Mouse (Mus musculus): ENCODE data around the gene Ffar2. TPM values are rescaled to one million over a fixed set of nuclear protein-coding genes. Genes with fewer than 3 reads are reported as not detected.

Ffar2 gene
- 5.7 and 6.9 TPM in 2 replicates for polyA plus RNA-seq (2012; rRNA removed)

GRCm38 (mm10) chr7:30823675-30824074 is at the start of gene Ffar2:
Gene Ffar2, minus strand, starts transcription at chr7:30823775.

GRCm38 (mm10) chr7:30861464-30861863 is 37.9 kb upstream of the Ffar2 start, which contains the start of gene Ffar1:
Gene Ffar1, minus strand, starts transcription at chr7:30861564.

DNA sequence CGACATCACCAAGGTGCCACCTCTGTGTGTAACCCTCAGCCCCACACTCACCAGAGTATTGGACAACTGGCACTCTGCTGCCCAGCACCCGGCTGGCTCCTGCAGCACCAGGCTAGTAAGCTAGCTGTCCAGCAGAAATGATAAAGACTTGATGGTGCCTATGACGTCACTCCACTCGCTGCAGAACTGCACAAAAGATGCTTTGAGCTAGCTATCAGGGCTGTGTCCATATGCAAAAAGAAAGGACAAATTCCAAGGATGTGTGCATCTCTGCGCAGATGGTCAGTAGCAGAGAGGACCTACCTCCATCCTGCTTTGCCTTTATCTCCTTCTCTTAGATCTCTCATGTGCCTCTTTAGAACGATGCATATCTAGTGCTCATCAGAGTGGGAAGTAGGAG is 32.5 kb upstream of the Ffar2 start, which contains the start of gene Ffar3:
Gene Ffar3, minus strand, starts transcription at position 101 of the 400 bp plus-strand sequence.

DNA sequence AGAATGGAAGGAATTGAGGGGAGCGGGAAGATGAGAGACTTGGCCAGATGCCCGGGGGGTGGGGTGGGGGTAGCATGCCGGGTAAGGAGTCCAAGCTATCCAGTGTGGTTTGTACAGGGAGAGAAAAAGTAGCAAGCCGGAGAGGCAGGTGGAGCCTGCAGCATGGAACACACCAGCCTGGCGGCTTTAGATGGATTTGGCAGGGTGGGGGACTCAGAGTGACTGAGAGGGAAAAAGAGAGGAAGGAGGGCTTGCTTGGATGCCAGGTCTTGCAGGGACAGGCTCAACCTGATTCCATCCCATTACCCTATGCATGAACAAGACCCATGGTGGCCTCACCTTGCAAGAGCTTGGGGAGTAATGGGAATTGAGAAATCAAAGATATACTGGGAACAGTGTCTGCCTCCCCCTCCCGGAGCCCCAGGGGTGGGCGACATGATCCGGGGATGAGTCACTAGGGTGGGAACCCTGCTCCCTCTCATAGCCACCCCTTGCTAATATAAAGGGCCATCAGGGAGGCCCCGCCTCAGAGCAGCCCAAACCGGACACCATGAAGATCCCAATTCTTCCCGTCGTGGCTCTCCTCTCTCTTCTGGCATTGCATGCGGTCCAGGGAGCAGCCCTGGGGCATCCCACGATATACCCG is 36.1 kb downstream of the Ffar2 start, which contains the start of gene Krtdap:
Gene Krtdap, plus strand, starts transcription at position 520 of the 646 bp plus-strand sequence.

Other genes with a start within 250 kb of the Ffar2 start
- 57.6 and 63.3 TPM in 2 replicates for gene Kmt2b, start 235.0 kb downstream of the Ffar2 start, polyA plus RNA-seq (2012; rRNA removed)
- gene Zbtb32, start 224.9 kb downstream of the Ffar2 start, polyA plus RNA-seq (2012; rRNA removed): 0.88 and 1.4 TPM in 2 replicates
- gene Upk1a, start 210.9 kb downstream of the Ffar2 start, polyA plus RNA-seq (2012; rRNA removed): 174 and 233 TPM in 2 replicates
- gene Cox6b1, start 197.6 kb downstream of the Ffar2 start, polyA plus RNA-seq (2012; rRNA removed): 216 and 385 TPM in 2 replicates
- not detected in 2 replicates for gene Etv2, start 187.9 kb downstream of the Ffar2 start, polyA plus RNA-seq (2012; rRNA removed)
- 104 and 110 TPM in 2 replicates for gene Rbm42, start 173.5 kb downstream of the Ffar2 start, polyA plus RNA-seq (2012; rRNA removed)
- 17.8 and 20.4 TPM in 2 replicates for gene Haus5, start 158.8 kb downstream of the Ffar2 start, polyA plus RNA-seq (2012; rRNA removed)
- not detected in 2 replicates for gene Pmis2, start 152.2 kb downstream of the Ffar2 start, polyA plus RNA-seq (2012; rRNA removed)
- gene 2200002J24Rik, start 124.8 kb downstream of the Ffar2 start, polyA plus RNA-seq (2012; rRNA removed): 1.6 and 4.1 TPM in 2 replicates
- gene Atp4a, start 111.6 kb downstream of the Ffar2 start, polyA plus RNA-seq (2012; rRNA removed): 1.9 and 3.4 TPM in 2 replicates
- 293 and 358 TPM in 2 replicates for gene Tmem147, start 94.2 kb downstream of the Ffar2 start, polyA plus RNA-seq (2012; rRNA removed)
- not detected in 2 replicates for gene Gapdhs, start 80.1 kb downstream of the Ffar2 start, polyA plus RNA-seq (2012; rRNA removed)
- 7.5 and 9.7 TPM in 2 replicates for gene Sbsn, start 72.3 kb downstream of the Ffar2 start, polyA plus RNA-seq (2012; rRNA removed)
- 36.0 and 40.0 TPM in 2 replicates for gene Dmkn, start 60.0 kb downstream of the Ffar2 start, polyA plus RNA-seq (2012; rRNA removed)
- gene Krtdap, start 35.9 kb downstream of the Ffar2 start, polyA plus RNA-seq (2012; rRNA removed): not detected in 2 replicates
- not detected in 2 replicates for gene Ffar3, start 32.4 kb upstream of the Ffar2 start, polyA plus RNA-seq (2012; rRNA removed)
- gene Ffar1, start 37.8 kb upstream of the Ffar2 start, polyA plus RNA-seq (2012; rRNA removed): 0.02 and 0.07 TPM in 2 replicates
- 1.4 and 1.6 TPM in 2 replicates for gene Cd22, start 56.6 kb upstream of the Ffar2 start, polyA plus RNA-seq (2012; rRNA removed)
- 0.99 and 1.1 TPM in 2 replicates for gene Mag, start 91.1 kb upstream of the Ffar2 start, polyA plus RNA-seq (2012; rRNA removed)
- 3.6 and 6.3 TPM in 2 replicates for gene Hamp2, start 100.9 kb upstream of the Ffar2 start, polyA plus RNA-seq (2012; rRNA removed)
- gene Hamp, start 120.3 kb upstream of the Ffar2 start, polyA plus RNA-seq (2012; rRNA removed): 2.3 and 5.6 TPM in 2 replicates
- gene Usf2, start 133.0 kb upstream of the Ffar2 start, polyA plus RNA-seq (2012; rRNA removed): 245 and 388 TPM in 2 replicates
- gene Lsr, start 149.7 kb upstream of the Ffar2 start, polyA plus RNA-seq (2012; rRNA removed): 139 and 178 TPM in 2 replicates
- 3.3 and 3.7 TPM in 2 replicates for gene Fam187b, start 150.0 kb upstream of the Ffar2 start, polyA plus RNA-seq (2012; rRNA removed)
- gene Fxyd5, start 218.7 kb upstream of the Ffar2 start, polyA plus RNA-seq (2012; rRNA removed): 45.3 and 62.0 TPM in 2 replicates
- gene Fxyd7, start 227.7 kb upstream of the Ffar2 start, polyA plus RNA-seq (2012; rRNA removed): 10.8 and 13.2 TPM in 2 replicates
- gene Fxyd1, start 233.4 kb upstream of the Ffar2 start, polyA plus RNA-seq (2012; rRNA removed): 373 and 445 TPM in 2 replicates
- 5.8 and 6.0 TPM in 2 replicates for gene Lgi4, start 235.6 kb upstream of the Ffar2 start, polyA plus RNA-seq (2012; rRNA removed)